Mouse (Mus musculus): Measurements from ENCODE around the gene Hsd17b13. TPM values are rescaled to one million over a fixed set of nuclear protein-coding genes. Genes with fewer than 3 reads are reported as not detected.

Gene Hsd17b13
- total and polyA plus RNA-seq, 2 experiments from 2014 or later = 0.16 TPM; not detected in 1

- peak; percentile 20 for DNase-seq
- Histone ChIP-seq H3K27ac (ENCODE audit: low read depth, low read length) (no peak overlapping the region), H3K4me3 (ENCODE audit: low read depth, low read length) (no peak overlapping the region)
These were observed 26.2 kb upstream of the Hsd17b13 start for GRCm38 (mm10) chr5:104003256-104003931.

DNA sequence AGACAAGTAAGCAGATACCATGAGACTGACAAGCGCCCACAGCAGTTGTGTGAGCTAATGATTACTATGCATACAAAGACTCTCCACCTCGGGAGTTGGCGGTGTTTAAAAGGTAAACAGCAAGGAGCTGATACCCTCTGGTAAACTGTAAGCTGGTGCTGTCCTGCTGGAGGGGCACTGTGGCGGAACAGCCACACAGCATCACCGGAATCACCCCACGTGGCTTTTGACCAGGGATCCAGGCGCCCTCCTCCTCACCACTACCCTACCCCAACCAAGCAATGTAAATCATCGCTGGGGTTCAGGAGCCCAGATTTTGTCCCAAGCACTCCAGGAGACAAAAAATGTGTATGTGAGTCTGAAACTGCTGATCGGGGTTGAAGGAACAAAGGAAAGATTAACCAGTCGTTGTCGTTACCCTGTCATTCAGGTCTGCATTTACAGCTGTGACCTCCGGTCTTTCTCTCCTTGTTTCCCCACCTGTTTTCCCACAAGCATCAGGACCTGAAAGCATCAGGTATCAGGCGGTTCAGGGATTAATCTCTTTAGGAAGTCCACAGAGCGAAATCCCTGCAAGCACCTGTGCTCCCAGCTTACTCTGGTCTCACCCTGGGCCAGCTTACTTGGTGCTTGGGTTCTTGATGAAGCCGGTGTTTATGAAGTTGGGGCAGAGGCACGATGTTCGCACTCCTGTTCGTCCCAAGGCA lies 25.5 kb upstream of the Hsd17b13 start:
- ATAC-seq (no peak), DNase-seq (no peak)
- Histone ChIP-seq H3K4me1 (ENCODE audit: insufficient read depth) (no peaks in the 10 kb centered on the region), H3K9ac (peak overlapping the region; percentile 18; the same call in 1 of the 2 replicates), H3K9me3 (ENCODE audit: low read length) (no peaks in the 10 kb centered on the region), H3K27ac (ENCODE audit: low read depth, low read length) (no peak overlapping the region), H3K4me2 (ENCODE audit: low read depth) (peak overlapping the region; percentile 25; the same call in 1 of the 2 replicates), H3K4me3 (ENCODE audit: low read depth, low read length) (no peak overlapping the region), H3K27me3 (ENCODE audit: insufficient read depth, low read length) (no peaks in the 10 kb centered on the region), H3K36me3 (ENCODE audit: insufficient read depth) (no peaks in the 10 kb centered on the region)
- TF ChIP-seq CTCF (IDR thresholded peaks at IDR 0.05; ENCODE audit: low read depth) = no peak
- 18% methylated on average over 18 of the region's 18 CpGs for WGBS

More at GRCm38 (mm10) chr5:104003256-104003931, 26.2 kb upstream of the Hsd17b13 start:
- 47% methylated on average over 15 of the region's 15 CpGs for WGBS
- no peak for TF ChIP-seq CTCF (IDR thresholded peaks at IDR 0.05; ENCODE audit: low read depth)
- peak overlapping the region; percentile 18; the same call in 1 of the 2 replicates for H3K9ac ChIP-seq
- H3K4me2 ChIP-seq (ENCODE audit: low read depth) = peak overlapping the region; percentile 25; the same call in 1 of the 2 replicates
- no peaks in the 10 kb centered on the region for H3K4me1 ChIP-seq (ENCODE audit: insufficient read depth)
- H3K27me3 ChIP-seq (ENCODE audit: insufficient read depth, low read length) = no peaks in the 10 kb centered on the region
- no peak; the same call in 1 of the 2 replicates for ATAC-seq
- H3K36me3 ChIP-seq (ENCODE audit: insufficient read depth) = no peaks in the 10 kb centered on the region
- no peaks in the 10 kb centered on the region for H3K9me3 ChIP-seq (ENCODE audit: low read length)

DNA sequence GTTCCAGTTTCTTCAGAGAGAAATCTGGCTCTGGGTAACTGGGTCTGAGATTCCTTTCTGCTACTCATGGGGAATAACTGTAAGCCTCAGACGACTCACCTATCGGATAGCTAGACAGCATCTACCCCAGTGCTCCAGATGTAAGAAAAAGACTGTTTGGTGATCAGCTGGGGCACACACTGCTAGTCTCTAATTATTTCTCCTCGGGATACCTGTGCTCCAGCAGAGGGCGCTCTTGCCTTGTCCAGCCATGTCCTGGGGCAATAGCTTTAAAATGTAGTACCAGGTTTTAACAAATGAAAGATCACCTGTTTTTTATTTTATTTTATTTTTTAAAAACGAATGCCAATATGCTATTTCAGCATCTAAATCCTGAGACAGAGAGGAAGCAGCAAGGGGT lies 22.5 kb upstream of the Hsd17b13 start:
- H3K9ac ChIP-seq = no peak overlapping the region
- no peak overlapping the region for H3K4me2 ChIP-seq (ENCODE audit: low read depth)
- ATAC-seq (no peak), DNase-seq (peak; percentile 83)
- H3K4me3 ChIP-seq (ENCODE audit: low read depth, low read length) = no peak overlapping the region
- TF ChIP-seq CTCF (IDR thresholded peaks at IDR 0.05; ENCODE audit: low read depth) = peak; percentile 84
- H3K36me3 ChIP-seq (ENCODE audit: insufficient read depth) = no peaks in the 10 kb centered on the region
- no peaks in the 10 kb centered on the region for H3K4me1 ChIP-seq (ENCODE audit: insufficient read depth)
- WGBS = 5% methylated on average over 5 of the region's 5 CpGs
- H3K9me3 ChIP-seq (ENCODE audit: low read length) = no peaks in the 10 kb centered on the region
- no peak overlapping the region for H3K27ac ChIP-seq (ENCODE audit: low read depth, low read length)
- H3K27me3 ChIP-seq (ENCODE audit: insufficient read depth, low read length) = no peaks in the 10 kb centered on the region

DNA sequence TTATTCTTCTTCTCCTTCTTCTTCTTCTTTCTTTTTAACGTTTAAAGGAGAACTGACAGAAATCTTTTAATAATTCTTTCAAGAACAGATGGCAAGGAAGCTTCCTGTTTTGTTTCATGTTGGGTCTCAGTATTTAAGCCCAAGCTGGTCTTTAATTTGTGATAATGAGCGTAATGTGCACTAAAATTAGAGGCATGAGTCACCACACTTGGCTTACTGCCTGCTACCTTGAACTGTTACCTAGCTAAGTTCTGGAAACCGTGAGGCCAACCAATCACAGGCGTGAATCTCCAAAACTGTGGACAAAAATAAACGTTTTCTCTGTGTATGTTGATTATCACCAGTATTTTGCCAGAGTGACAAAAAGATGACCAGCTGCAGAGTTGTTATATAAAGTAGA lies 21.5 kb upstream of the Hsd17b13 start:
- Histone ChIP-seq H3K9ac (no peak overlapping the region), H3K4me2 (ENCODE audit: low read depth) (no peak overlapping the region), H3K27me3 (ENCODE audit: insufficient read depth, low read length) (no peaks in the 10 kb centered on the region), H3K9me3 (ENCODE audit: low read length) (no peaks in the 10 kb centered on the region), H3K27ac (ENCODE audit: low read depth, low read length) (no peak overlapping the region), H3K4me1 (ENCODE audit: insufficient read depth) (no peaks in the 10 kb centered on the region), H3K36me3 (ENCODE audit: insufficient read depth) (no peaks in the 10 kb centered on the region), H3K4me3 (ENCODE audit: low read depth, low read length) (no peak overlapping the region)
- 48% methylated on average over 5 of the region's 5 CpGs for whole genome bisulfite sequencing
- TF ChIP-seq CTCF (IDR thresholded peaks at IDR 0.05; ENCODE audit: low read depth) = no peak
- DNase-seq (no peak), ATAC-seq (no peak)

- Histone ChIP-seq H3K27me3 (ENCODE audit: insufficient read depth, low read length) (no peaks in the 10 kb centered on the region), H3K36me3 (ENCODE audit: insufficient read depth) (no peaks in the 10 kb centered on the region), H3K4me3 (ENCODE audit: low read depth, low read length) (no peak overlapping the region), H3K27ac (ENCODE audit: low read depth, low read length) (no peak overlapping the region), H3K4me1 (ENCODE audit: insufficient read depth) (no peaks in the 10 kb centered on the region), H3K4me2 (ENCODE audit: low read depth) (no peak overlapping the region), H3K9me3 (ENCODE audit: low read length) (no peaks in the 10 kb centered on the region), H3K9ac (no peak overlapping the region)
- 65% methylated on average over 3 of the region's 3 CpGs for WGBS
- peak; percentile 68 for TF ChIP-seq CTCF (IDR thresholded peaks at IDR 0.05; ENCODE audit: low read depth)
- DNase-seq (peak; percentile 55), ATAC-seq (no peak)
These were observed 18.0 kb upstream of the Hsd17b13 start for GRCm38 (mm10) chr5:103995181-103995580.

- no peaks in the 10 kb centered on the region for H3K36me3 ChIP-seq (ENCODE audit: insufficient read depth)
- no peaks in the 10 kb centered on the region for H3K9me3 ChIP-seq (ENCODE audit: low read length)
- H3K4me2 ChIP-seq (ENCODE audit: low read depth) = no peak overlapping the region
- TF ChIP-seq CTCF (IDR thresholded peaks at IDR 0.05; ENCODE audit: low read depth) = no peak
- H3K9ac ChIP-seq = no peak overlapping the region
- 84% methylated on average over 4 of the region's 4 CpGs for WGBS
- H3K4me3 ChIP-seq (ENCODE audit: low read depth, low read length) = no peak overlapping the region
- DNase-seq (no peak), ATAC-seq (no peak)
- no peaks in the 10 kb centered on the region for H3K4me1 ChIP-seq (ENCODE audit: insufficient read depth)
- no peaks in the 10 kb centered on the region for H3K27me3 ChIP-seq (ENCODE audit: insufficient read depth, low read length)
- no peak overlapping the region for H3K27ac ChIP-seq (ENCODE audit: low read depth, low read length)
These were observed 17.5 kb upstream of the Hsd17b13 start for GRCm38 (mm10) chr5:103994669-103995068.

GRCm38 (mm10) chr5:103993601-103994000 lies 16.4 kb upstream of the Hsd17b13 start:
- Histone ChIP-seq H3K4me1 (ENCODE audit: insufficient read depth) (no peaks in the 10 kb centered on the region), H3K36me3 (ENCODE audit: insufficient read depth) (no peaks in the 10 kb centered on the region), H3K27ac (ENCODE audit: low read depth, low read length) (no peak overlapping the region), H3K9ac (no peak overlapping the region), H3K27me3 (ENCODE audit: insufficient read depth, low read length) (no peaks in the 10 kb centered on the region), H3K4me3 (ENCODE audit: low read depth, low read length) (no peak overlapping the region), H3K4me2 (ENCODE audit: low read depth) (no peak overlapping the region), H3K9me3 (ENCODE audit: low read length) (no peaks in the 10 kb centered on the region)
- WGBS = 87% methylated on average over 1 of the region's 1 CpGs
- peak; percentile 22; the same call in 1 of the 2 replicates for TF ChIP-seq CTCF (IDR thresholded peaks at IDR 0.05; ENCODE audit: low read depth)
- no peak for DNase-seq
- ATAC-seq = no peak
